Mouse (Mus musculus): ENCODE data around the gene P4hb. TPM values are rescaled to one million over a fixed set of nuclear protein-coding genes. Genes with fewer than 3 reads are reported as not detected.
"Not testable (repeated sequence)": the region's sequence is repeated elsewhere in the genome, so short reads cannot be mapped to it uniquely, and the experiment has no call there.

The P4hb gene
- polyA plus RNA-seq, 1 experiment from 2014 or later, result 259 TPM

DNA sequence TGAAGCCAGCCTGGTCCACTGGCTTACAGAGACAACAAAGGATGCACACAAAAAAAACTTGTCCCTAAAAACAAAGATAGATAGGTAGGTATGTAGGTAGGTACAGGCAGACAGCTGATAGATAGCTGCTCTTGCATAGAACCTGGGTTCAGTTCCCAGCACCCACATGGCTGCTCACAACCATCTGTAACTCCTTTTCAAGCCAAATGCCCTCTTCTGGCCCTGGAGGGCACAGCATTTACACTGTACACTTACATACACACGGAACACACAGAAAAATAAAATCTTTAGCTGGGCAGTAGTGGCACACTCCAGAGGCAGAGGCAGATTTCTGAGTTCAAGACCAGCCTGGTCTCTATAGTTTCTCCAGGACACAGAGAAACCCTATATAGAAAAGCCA lies 10.9 kb upstream of the P4hb start:
- no peak overlapping the region for H3K27ac ChIP-seq
- no peaks in the 10 kb centered on the region for H3K27me3 ChIP-seq (replicated peaks)
- H3K4me3 ChIP-seq, result no peak overlapping the region
- no peak overlapping the region for H3K4me2 ChIP-seq
- H3K36me3 ChIP-seq (replicated peaks), result peaks cover 40% of the 10 kb centered on the region
- ATAC-seq (replicated peaks), result no peak
- no peak overlapping the region for H3K9ac ChIP-seq
- peaks cover 26% of the 10 kb centered on the region for H3K4me1 ChIP-seq
- H3K9me3 ChIP-seq, result no peaks in the 10 kb centered on the region
- WGBS, result 97% methylated on average over 1 of the region's 1 CpGs

DNA sequence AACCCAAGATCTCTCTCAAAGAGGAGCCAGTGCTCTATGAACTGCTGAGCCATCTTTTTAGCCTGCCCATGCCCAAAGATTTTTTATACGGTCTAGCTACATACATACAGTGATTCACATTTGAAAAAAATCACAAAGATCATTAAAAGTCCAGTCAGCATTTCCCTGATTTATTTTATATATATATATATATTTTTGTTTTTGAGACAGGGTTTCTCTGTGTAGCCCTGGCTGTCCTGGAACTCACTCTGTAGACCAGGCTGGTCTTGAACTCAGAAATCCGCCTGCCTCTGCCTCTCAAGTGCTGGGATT lies 9.9 kb upstream of the P4hb start:
- Histone ChIP-seq H3K36me3 (replicated peaks) (peaks cover 44% of the 10 kb centered on the region), H3K27ac (peak overlapping the region; percentile 95; the same call in 1 of the 2 replicates), H3K4me1 (peaks cover 28% of the 10 kb centered on the region)
- H3K9ac ChIP-seq; ATAC-seq (replicated peaks); H3K9me3 ChIP-seq; H3K4me2 ChIP-seq; H3K27me3 ChIP-seq (replicated peaks); H3K4me3 ChIP-seq: not testable (repeated sequence)
- WGBS, result 88% methylated on average over 2 of the region's 2 CpGs

DNA sequence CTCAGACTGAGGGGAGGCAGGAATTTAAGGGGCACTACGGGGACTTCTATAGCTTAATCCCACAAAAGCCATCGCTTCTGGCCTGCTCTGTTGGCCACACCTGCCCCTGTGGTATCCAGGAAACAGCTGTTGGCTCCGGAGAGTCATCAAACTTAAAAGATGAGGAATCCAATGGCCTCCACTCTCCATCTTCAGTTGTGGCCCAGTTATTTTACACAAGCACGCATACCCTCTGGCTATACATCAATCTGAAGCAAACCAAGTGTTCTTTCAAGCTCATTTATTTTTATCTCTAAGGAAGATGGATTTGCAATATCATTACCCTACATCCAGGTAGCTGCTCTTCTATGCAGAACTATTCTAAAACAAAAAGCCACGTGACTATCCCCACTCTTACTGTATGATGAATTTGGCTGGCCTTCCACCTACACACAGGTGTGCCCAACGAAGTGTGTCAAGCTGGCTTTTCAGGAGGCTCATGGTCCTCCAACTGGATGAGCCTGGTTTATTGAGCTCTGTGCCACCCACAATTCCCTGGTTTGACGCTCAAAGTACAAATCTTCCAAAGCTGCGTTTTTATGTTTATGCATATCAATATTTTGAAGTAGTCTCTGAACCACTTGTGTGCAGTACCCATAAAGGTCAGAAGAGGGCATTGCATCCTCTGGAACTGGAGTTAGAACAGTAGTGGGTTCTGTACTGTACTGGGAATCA lies 9.4 kb upstream of the P4hb start:
- WGBS, result 69% methylated on average over 8 of the region's 8 CpGs

DNA sequence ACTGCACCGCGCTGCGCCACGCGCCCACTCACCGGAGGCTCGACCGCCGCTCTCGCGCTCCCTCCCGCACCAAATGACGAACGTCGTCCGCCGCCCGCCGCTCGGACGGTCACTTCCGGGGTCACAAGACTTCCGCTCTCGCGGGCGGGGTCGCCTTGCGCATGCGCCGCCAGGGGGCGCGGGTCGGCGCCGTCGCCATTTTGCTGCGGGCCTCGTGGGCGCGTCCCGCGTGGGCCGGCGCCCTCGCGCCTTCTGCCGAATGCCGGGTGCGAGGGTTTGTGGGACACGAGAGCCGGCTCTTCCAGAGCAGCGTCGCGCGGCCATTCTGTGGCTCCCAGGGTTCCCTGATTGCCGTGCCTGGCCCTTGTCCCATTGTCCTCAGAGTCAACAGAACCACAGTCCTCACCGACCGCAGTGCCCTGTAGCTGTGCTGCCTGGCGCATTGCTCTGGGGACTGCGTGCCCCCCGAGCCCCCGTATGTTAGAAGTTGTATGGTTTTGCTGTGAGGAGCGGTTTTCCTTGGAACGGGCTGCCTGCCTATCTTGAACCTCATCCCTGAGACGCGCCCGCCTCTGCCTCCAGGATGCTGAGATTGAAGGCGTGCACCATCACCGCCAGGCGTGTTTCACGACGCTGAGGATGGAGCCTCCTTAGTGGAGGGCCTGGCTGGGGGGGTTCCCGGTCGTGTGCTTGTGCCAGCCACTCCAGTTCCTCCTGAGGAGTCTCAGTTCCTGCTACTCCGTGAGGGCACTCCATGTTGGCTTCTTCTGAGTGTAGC lies 8.6 kb upstream of the P4hb start, which contains the start of gene Arhgdia:
Gene Arhgdia, minus strand, starts transcription at position 135 of the 778 bp plus-strand sequence.
- WGBS, result 5% methylated on average over 65 of the region's 75 CpGs

More for the DNA sequence above, 9.4 kb upstream of the P4hb start:
- peaks cover 42% of the 10 kb centered on the region for H3K36me3 ChIP-seq (replicated peaks)
- peaks cover 28% of the 10 kb centered on the region for H3K4me1 ChIP-seq
- H3K9ac ChIP-seq, result peak overlapping the region; percentile 92
- H3K4me3 ChIP-seq, result peak overlapping the region; percentile 90
- no peaks in the 10 kb centered on the region for H3K9me3 ChIP-seq
- H3K27ac ChIP-seq, result peak overlapping the region; percentile 95
- H3K27me3 ChIP-seq (replicated peaks), result no peaks in the 10 kb centered on the region
- H3K4me2 ChIP-seq, result peak overlapping the region; percentile 98
- no peak for ATAC-seq (replicated peaks)

DNA sequence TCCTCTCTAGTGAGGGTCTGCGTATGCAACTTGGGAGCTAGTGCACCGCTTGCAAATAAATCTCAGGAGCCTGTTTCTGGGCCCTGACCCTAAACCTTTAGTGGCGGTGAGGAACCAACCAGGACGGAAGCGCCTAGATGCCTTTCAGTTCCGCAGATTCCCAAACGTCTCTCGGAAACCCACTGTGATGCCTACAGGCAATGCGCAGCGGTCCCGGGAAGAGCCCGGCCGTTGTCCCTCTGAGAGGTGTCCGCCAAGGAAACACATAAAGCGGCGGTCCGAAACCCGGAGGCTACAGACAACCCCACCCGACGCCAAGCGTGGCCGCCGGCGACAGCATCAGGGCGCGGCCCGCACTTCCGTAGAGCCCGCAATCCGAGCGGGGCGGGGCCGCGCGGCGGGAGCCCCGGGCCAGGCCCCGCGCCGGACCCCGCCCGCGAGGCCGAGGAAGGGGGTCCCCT lies 7.8 kb upstream of the P4hb start:
- Histone ChIP-seq H3K27me3 (replicated peaks) (no peaks in the 10 kb centered on the region), H3K4me1 (peaks cover 28% of the 10 kb centered on the region), H3K9ac (peak overlapping the region; percentile 92), H3K4me2 (peak overlapping the region; percentile 98), H3K36me3 (replicated peaks) (peaks cover 28% of the 10 kb centered on the region), H3K4me3 (peak overlapping the region; percentile 90), H3K27ac (peak overlapping the region; percentile 95), H3K9me3 (no peaks in the 10 kb centered on the region)
- WGBS, result under 1% methylated on average over 25 of the region's 44 CpGs
- peak; percentile 44 for ATAC-seq (replicated peaks)

More for the DNA sequence above, 8.6 kb upstream of the P4hb start, which contains the start of gene Arhgdia:
- H3K9me3 ChIP-seq, result no peaks in the 10 kb centered on the region
- peak within 1 kb of the TSS; percentile 95 for H3K27ac ChIP-seq
- peaks cover 28% of the 10 kb centered on the region for H3K4me1 ChIP-seq
- ATAC-seq (replicated peaks), result peak; percentile 73
- H3K4me2 ChIP-seq, result peak within 1 kb of the TSS; percentile 98
- peaks cover 36% of the 10 kb centered on the region for H3K36me3 ChIP-seq (replicated peaks)
- H3K9ac ChIP-seq, result peak within 1 kb of the TSS; percentile 92
- H3K4me3 ChIP-seq, result peak within 1 kb of the TSS; percentile 90
- H3K27me3 ChIP-seq (replicated peaks), result no peaks in the 10 kb centered on the region

DNA sequence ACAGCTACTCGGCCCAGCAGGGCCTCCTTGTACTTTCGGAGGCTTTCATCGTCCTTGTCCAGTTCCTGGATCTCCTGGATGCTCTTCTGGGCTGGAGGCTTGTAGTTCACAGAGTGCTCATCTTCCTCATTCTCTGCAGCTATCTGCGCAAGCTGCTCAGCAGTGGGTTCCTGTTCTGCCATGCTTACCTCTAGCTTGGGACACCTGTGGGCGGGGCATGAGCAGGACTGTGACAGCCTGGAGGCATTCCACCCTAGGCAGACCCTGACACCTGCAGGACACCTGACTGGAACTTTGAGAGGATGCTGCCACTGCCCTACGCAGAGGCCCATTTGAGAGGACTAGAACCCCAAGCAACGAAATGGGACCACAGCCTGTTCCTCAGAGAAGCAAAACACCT lies 7.1 kb upstream of the P4hb start:
- H3K9ac ChIP-seq, result peak overlapping the region; percentile 92
- 64% methylated on average over 7 of the region's 7 CpGs for WGBS
- H3K9me3 ChIP-seq, result no peaks in the 10 kb centered on the region
- peak overlapping the region; percentile 90 for H3K4me3 ChIP-seq
- H3K4me2 ChIP-seq, result peak overlapping the region; percentile 98
- H3K27me3 ChIP-seq (replicated peaks), result no peaks in the 10 kb centered on the region
- peak overlapping the region; percentile 95 for H3K27ac ChIP-seq
- peaks cover 23% of the 10 kb centered on the region for H3K36me3 ChIP-seq (replicated peaks)
- ATAC-seq (replicated peaks), result no peak
- H3K4me1 ChIP-seq, result peaks cover 28% of the 10 kb centered on the region

DNA sequence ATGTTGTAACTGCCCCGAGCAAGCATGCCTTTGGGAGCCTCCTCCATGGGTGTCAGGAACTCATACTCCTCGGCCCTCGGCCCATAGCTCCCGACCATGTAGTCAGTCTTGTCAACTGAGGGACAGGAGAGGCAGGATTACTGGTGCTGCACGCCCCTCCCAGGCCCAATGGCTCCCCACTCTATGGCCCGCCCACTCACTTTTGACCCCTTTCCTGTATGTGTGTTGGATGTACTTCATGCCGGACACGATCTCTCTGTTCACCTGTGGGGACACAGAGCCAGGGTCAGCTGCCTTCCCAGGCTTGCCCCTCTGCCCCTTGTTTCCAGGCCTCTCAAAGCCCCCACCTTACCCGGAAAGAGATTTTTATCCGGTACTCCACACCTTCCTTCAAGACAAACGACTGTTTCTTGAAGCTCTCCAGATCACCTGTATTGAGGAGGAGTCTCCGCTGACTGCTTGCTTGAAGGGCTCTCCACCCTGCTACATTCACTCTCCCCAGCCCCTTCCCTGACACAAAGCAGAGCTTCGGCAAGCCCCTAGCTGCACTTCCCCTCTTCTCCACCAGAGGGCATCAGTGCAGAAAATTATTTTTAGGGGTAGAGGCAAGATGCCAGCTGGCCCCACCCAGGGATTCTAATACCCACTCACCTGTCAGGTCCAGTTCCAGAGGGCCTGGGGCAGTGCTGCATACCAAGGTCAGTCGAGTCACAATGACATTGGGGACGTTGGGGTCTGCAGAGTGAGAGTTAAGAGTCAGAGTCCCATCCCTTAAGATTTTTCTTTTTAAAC lies 6.5 kb upstream of the P4hb start:
- Histone ChIP-seq H3K4me3 (peak overlapping the region; percentile 90), H3K27ac (peak overlapping the region; percentile 95), H3K27me3 (replicated peaks) (no peaks in the 10 kb centered on the region), H3K4me2 (peak overlapping the region; percentile 98), H3K9me3 (no peaks in the 10 kb centered on the region), H3K4me1 (peaks cover 29% of the 10 kb centered on the region), H3K36me3 (replicated peaks) (peaks cover 19% of the 10 kb centered on the region), H3K9ac (peak overlapping the region; percentile 92; the same call in 1 of the 2 replicates)
- ATAC-seq (replicated peaks), result no peak
- 65% methylated on average over 15 of the region's 15 CpGs for WGBS

DNA sequence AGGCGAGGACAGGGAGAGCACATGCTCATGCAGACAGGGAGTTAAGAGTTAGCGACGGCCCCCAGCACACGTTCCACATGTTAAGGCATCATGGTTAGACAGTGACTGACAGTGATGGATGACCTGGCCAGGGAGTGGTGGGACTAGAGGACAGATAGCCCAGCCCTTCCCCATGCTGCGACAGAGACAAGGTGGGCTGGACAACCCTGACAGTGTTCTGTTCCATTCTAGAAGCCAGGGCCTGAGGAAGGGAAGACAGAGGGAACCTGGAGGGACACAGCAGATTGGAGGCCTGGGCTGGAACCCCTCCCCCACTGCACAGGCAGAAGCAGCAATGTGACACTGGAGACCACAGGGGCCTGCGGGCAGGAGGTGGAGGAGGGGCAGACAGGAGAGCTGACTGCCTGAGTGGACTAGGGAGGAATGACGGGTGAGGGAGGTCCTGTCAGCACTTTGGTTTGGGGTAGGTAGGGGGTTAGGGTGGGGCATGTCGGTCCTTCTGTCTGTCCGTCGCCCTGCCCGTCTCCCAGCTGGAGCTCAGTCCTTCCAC lies 5.7 kb upstream of the P4hb start:
- H3K27me3 ChIP-seq (replicated peaks), result no peaks in the 10 kb centered on the region
- no peak overlapping the region for H3K9ac ChIP-seq
- no peak overlapping the region for H3K4me2 ChIP-seq
- H3K4me1 ChIP-seq, result peaks cover 36% of the 10 kb centered on the region
- no peak overlapping the region for H3K4me3 ChIP-seq
- H3K36me3 ChIP-seq (replicated peaks), result peaks cover 19% of the 10 kb centered on the region
- no peaks in the 10 kb centered on the region for H3K9me3 ChIP-seq
- 87% methylated on average over 11 of the region's 11 CpGs for WGBS
- no peak overlapping the region for H3K27ac ChIP-seq
- no peak for ATAC-seq (replicated peaks)

DNA sequence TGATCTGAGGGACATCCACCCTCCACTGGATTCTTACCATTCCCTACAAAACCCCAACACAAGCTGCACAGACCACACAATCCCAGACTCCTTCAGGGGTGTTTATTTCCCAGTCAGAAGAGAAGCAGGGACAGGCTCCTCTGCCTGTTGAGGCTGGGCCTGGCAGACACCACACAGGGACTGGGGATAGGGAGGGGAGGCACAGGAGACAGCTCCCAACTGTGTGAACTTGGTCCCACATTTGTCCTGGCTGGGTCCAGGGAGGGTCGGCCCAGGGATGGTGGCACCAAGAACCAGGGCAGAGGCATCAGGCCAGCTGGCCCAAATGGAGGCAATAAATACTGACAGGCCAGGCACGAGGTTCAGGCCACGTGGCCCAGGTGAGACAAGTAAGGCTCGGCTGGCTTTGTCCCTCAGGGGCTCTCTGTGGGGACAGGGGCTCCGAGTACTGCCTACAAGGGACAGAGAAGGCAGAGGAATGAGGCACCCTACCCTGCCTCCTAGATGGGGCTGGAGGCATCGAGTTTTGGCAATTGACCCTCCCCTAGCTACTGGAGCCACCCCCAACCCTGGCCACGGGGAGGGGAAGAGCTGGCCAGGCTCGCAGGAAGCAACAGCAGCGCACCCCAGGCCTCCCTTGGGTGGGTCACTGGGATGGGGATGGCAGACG lies 5.1 kb upstream of the P4hb start:
- Histone ChIP-seq H3K9me3 (no peaks in the 10 kb centered on the region), H3K9ac (no peak overlapping the region), H3K36me3 (replicated peaks) (peaks cover 19% of the 10 kb centered on the region), H3K4me2 (no peak overlapping the region), H3K27me3 (replicated peaks) (no peaks in the 10 kb centered on the region), H3K4me1 (peaks cover 37% of the 10 kb centered on the region), H3K4me3 (no peak overlapping the region), H3K27ac (no peak overlapping the region)
- ATAC-seq (replicated peaks), result no peak
- 89% methylated on average over 10 of the region's 10 CpGs for WGBS

DNA sequence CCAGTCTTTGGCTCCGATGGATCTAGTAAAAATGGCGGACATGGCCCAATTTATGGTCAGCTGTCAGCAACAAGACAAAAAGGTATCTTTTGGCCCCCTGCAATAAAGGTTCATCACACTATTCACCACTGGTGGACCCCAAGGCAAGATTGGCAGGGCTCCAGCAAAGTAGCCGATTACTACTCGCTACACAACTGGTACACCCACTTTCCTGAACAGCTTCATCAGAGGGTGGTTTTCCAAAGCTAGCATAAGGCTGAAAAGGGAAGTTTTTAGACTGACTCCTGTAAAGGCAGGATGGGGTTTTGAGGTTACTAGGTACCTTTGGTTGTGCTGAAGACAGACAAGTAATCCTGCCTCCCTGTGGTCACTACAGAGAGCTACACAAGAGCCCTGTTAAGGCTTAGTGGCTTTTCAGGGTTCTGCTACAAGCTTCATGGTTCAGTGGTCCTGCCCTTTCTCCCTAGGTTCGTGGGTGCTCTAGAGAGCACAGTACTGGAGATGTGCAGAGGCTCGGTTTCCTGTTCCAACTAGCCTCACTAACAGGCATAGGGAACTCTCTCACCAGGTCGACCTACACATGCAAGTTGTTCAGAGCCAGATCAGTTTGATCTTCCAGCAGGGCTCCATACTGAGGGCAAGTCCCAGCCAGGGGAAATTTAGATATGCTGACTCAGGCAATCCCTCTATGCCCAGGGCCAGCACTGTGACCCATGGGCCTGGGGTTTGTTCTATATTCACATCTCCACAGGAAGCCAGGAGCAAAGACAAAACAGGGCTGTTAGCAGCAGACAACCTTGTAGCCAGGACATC lies 4.4 kb upstream of the P4hb start:
- Histone ChIP-seq H3K9ac (no peak overlapping the region), H3K4me3 (no peak overlapping the region), H3K4me2 (no peak overlapping the region), H3K27ac (no peak overlapping the region), H3K9me3 (no peaks in the 10 kb centered on the region), H3K36me3 (replicated peaks) (peaks cover 19% of the 10 kb centered on the region), H3K4me1 (peaks cover 36% of the 10 kb centered on the region), H3K27me3 (replicated peaks) (no peaks in the 10 kb centered on the region)
- ATAC-seq (replicated peaks), result no peak
- WGBS, result 75% methylated on average over 7 of the region's 7 CpGs

Data from midbrain, embryonic 15.5 days (tissue).